In the genomic region with DNA sequence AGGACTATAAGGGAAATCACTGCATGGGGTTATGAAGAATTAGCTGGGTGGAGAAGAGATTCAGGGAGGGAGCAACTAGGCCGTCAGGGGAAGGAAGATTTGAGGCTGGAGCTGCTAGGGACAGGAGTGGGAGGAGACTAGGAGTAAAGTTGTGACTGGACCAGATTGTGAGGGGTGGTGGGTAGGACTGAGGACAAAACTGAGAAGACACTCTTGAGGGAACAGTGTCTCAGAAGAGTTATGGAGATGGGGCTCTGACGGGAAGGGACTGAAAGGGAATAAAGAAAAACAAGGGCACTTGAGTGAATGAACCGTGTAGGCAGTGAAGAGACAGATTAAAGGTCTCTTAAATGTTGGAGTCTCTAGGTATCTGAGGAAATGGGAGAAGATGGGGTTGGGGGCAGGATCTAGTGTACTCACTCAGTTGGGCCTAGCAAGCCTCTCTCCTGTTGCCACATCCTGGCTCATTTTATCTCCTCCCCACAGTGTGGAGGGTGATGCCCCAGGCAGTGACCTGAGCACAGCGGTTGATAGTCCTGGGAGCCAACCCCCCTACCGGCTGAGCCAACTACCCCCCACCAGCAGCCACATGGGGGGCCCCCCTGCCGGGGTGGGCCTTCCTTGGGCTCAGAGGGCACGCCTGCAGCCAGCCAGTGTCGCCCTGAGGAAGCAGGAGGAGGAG, we compare ENCODE assay signal across 14 mouse cellular contexts. TPM values are rescaled to one million over a fixed set of nuclear protein-coding genes. Genes with fewer than 3 reads are reported as not detected.
DNase-seq lines count a peak whose midpoint lies in the region; ATAC-seq and TF ChIP-seq lines count a peak whose summit lies in the region.
"Had no signal": no experiment of that assay in that cellular context is flagged by ENCODE, and none has a peak within 500 bp of the region (broad histone marks: within the 10 kb centered on the region; RNA-seq: fewer than 3 reads in every experiment).

No protein-coding gene starts in this region.

- H3K36me3 ChIP-seq in intestine, embryonic 15.5 days: no peaks in the 10 kb centered on the region
- no peaks in the 10 kb centered on the region for H3K36me3 ChIP-seq in intestine, postnatal 0 days (ENCODE audit: control insufficient read depth, insufficient read depth)
- no peaks in the 10 kb centered on the region for H3K36me3 ChIP-seq in midbrain, embryonic 11.5 days (ENCODE audit: control insufficient read depth, insufficient read depth, low read length)
- H3K36me3 ChIP-seq in midbrain, embryonic 16.5 days (ENCODE audit: control insufficient read depth, insufficient read depth, low read length): no peaks in the 10 kb centered on the region
- H3K36me3 ChIP-seq in embryonic facial prominence, embryonic 14.5 days (ENCODE audit: control insufficient read depth, insufficient read depth, low read length): no peaks in the 10 kb centered on the region

- H3K4me1 ChIP-seq in intestine, embryonic 15.5 days (replicated peaks): no peaks in the 10 kb centered on the region
- H3K4me1 ChIP-seq in intestine, postnatal 0 days (replicated peaks; ENCODE audit: control insufficient read depth, insufficient read depth, low read length): no peaks in the 10 kb centered on the region
- H3K4me1 ChIP-seq in midbrain, embryonic 11.5 days (ENCODE audit: control insufficient read depth, insufficient read depth, low read length): peaks cover 9% of the 10 kb centered on the region
- peaks cover 20% of the 10 kb centered on the region for H3K4me1 ChIP-seq in midbrain, embryonic 16.5 days (ENCODE audit: control insufficient read depth, insufficient read depth, low read length)
- no peaks in the 10 kb centered on the region for H3K4me1 ChIP-seq in embryonic facial prominence, embryonic 14.5 days (ENCODE audit: control insufficient read depth, insufficient read depth, low read length)

- H3K27ac ChIP-seq in intestine, embryonic 15.5 days: no peak overlapping the region
- no peak overlapping the region for H3K27ac ChIP-seq in intestine, postnatal 0 days (ENCODE audit: low read depth, low read length)
- no peak overlapping the region for H3K27ac ChIP-seq in midbrain, embryonic 11.5 days (ENCODE audit: low read depth, low read length)
- no peak overlapping the region for H3K27ac ChIP-seq in midbrain, embryonic 16.5 days (ENCODE audit: low read length)
- no peak overlapping the region for H3K27ac ChIP-seq in embryonic facial prominence, embryonic 14.5 days (replicated peaks; ENCODE audit: low read depth, low read length)
- H3K27ac ChIP-seq: macrophage had no signal

- no peaks in the 10 kb centered on the region for H3K9me3 ChIP-seq in intestine, embryonic 15.5 days
- no peaks in the 10 kb centered on the region for H3K9me3 ChIP-seq in intestine, postnatal 0 days (ENCODE audit: control insufficient read depth)
- no peaks in the 10 kb centered on the region for H3K9me3 ChIP-seq in midbrain, embryonic 11.5 days (ENCODE audit: control insufficient read depth, low read length)
- no peaks in the 10 kb centered on the region for H3K9me3 ChIP-seq in midbrain, embryonic 16.5 days (replicated peaks; ENCODE audit: control insufficient read depth, low read length, poor library complexity, severe bottlenecking)
- no peaks in the 10 kb centered on the region for H3K9me3 ChIP-seq in embryonic facial prominence, embryonic 14.5 days (ENCODE audit: control insufficient read depth, low read length)

- H3K4me2 ChIP-seq in intestine, embryonic 15.5 days (replicated peaks): no peak overlapping the region
- H3K4me2 ChIP-seq in intestine, postnatal 0 days (replicated peaks; ENCODE audit: low read depth): no peak overlapping the region
- no peak overlapping the region for H3K4me2 ChIP-seq in midbrain, embryonic 11.5 days
- no peak overlapping the region for H3K4me2 ChIP-seq in midbrain, embryonic 16.5 days (ENCODE audit: low read length)
- no peak overlapping the region for H3K4me2 ChIP-seq in embryonic facial prominence, embryonic 14.5 days (ENCODE audit: low read depth, low read length)
- H3K4me2 ChIP-seq: heart, embryonic 11.5 days; lung, embryonic 14.5 days had no signal

- no peak overlapping the region for H3K9ac ChIP-seq in intestine, embryonic 15.5 days
- no peak overlapping the region for H3K9ac ChIP-seq in intestine, postnatal 0 days (ENCODE audit: low read depth, low read length)
- H3K9ac ChIP-seq in midbrain, embryonic 11.5 days (ENCODE audit: low read length): no peak overlapping the region
- no peak overlapping the region for H3K9ac ChIP-seq in midbrain, embryonic 16.5 days (ENCODE audit: low read depth, low read length)
- no peak overlapping the region for H3K9ac ChIP-seq in embryonic facial prominence, embryonic 14.5 days (ENCODE audit: low read depth, low read length)
- H3K9ac ChIP-seq: lung, embryonic 14.5 days had no signal

- no peak overlapping the region for H3K4me3 ChIP-seq in intestine, embryonic 15.5 days (replicated peaks)
- no peak overlapping the region for H3K4me3 ChIP-seq in intestine, postnatal 0 days (ENCODE audit: low read depth, low read length)
- H3K4me3 ChIP-seq in midbrain, embryonic 11.5 days (ENCODE audit: low read depth, low read length): no peak overlapping the region
- no peak overlapping the region for H3K4me3 ChIP-seq in midbrain, embryonic 16.5 days (ENCODE audit: low read depth, low read length)
- H3K4me3 ChIP-seq in embryonic facial prominence, embryonic 14.5 days (ENCODE audit: low read depth, low read length): no peak overlapping the region

- no peak for TF ChIP-seq CTCF in intestine, postnatal 0 days (IDR thresholded peaks at IDR 0.05; ENCODE audit: low read depth)

- WGBS in intestine, embryonic 15.5 days: 46% methylated on average over 8 of the region's 8 CpGs
- 57% methylated on average over 8 of the region's 8 CpGs for WGBS in intestine, postnatal 0 days
- 31% methylated on average over 6 of the region's 8 CpGs for WGBS in midbrain, embryonic 11.5 days
- WGBS in midbrain, embryonic 16.5 days: 34% methylated on average over 8 of the region's 8 CpGs
- WGBS in embryonic facial prominence, embryonic 14.5 days: 42% methylated on average over 6 of the region's 8 CpGs

- H3K27me3 ChIP-seq in intestine, embryonic 15.5 days (replicated peaks): peaks cover 14% of the 10 kb centered on the region; the same call in 1 of the 2 replicates
- H3K27me3 ChIP-seq in intestine, postnatal 0 days (replicated peaks; ENCODE audit: control insufficient read depth, insufficient read depth, low read length): no peaks in the 10 kb centered on the region
- peaks cover 89% of the 10 kb centered on the region for H3K27me3 ChIP-seq in midbrain, embryonic 11.5 days (ENCODE audit: control insufficient read depth, insufficient read depth, low read length)
- peaks cover 21% of the 10 kb centered on the region for H3K27me3 ChIP-seq in midbrain, embryonic 16.5 days (ENCODE audit: control insufficient read depth, insufficient read depth, low read depth, low read length)
- H3K27me3 ChIP-seq in embryonic facial prominence, embryonic 14.5 days (replicated peaks; ENCODE audit: control insufficient read depth, insufficient read depth, low read length): peaks cover 63% of the 10 kb centered on the region

- 0 out of 2 replicates have a peak, but pooled peaks have one; percentile 8 for ATAC-seq in intestine, embryonic 15.5 days
- no peak for ATAC-seq in intestine, postnatal 0 days
- 0 out of 2 replicates have a peak, but pooled peaks have one; percentile 6 for ATAC-seq in midbrain, embryonic 11.5 days (ENCODE audit: low FRiP score)
- ATAC-seq in midbrain, embryonic 16.5 days: no peak
- peak; percentile 18; the same call in 1 of the 2 replicates for ATAC-seq in embryonic facial prominence, embryonic 14.5 days (ENCODE audit: low read depth)
- peak; percentile 69 for ATAC-seq in megakaryocyte progenitor cell, adult 5-6 weeks (replicated peaks; ENCODE audit: poor library complexity)

- no peak for DNase-seq in midbrain, embryonic 11.5 days (ENCODE audit: low spot score, missing footprints)
- no peak for DNase-seq in embryonic facial prominence, embryonic 14.5 days (ENCODE audit: low spot score)
- DNase-seq in ovary, adult 18-20 months (ENCODE audit: low spot score): no peak
- DNase-seq in cerebellum, adult 9-11 months: no peak
- DNase-seq: adrenal gland, postnatal 25 days; gastrocnemius, postnatal 14 days; lung, embryonic 14.5 days; thymus, postnatal 4 days had no signal

RNA-seq across cellular contexts. Expression of gene Kdm5c, which starts 30.3 kb away (rescaled TPM):
- polyA plus RNA-seq in intestine, embryonic 15.5 days (2015; fragmentation: Nextera tagmentation; extraction: Ambion mirVana): 33.2 and 37.1 TPM in 2 replicates
- polyA plus RNA-seq in intestine, postnatal 0 days (2015; fragmentation: Nextera tagmentation; extraction: Ambion mirVana): 16.2 and 19.7 TPM in 2 replicates
- polyA plus RNA-seq in midbrain, embryonic 11.5 days (2014; fragmentation: Nextera tagmentation; extraction: Ambion mirVana): 29.4 and 30.1 TPM in 2 replicates
- 33.4 and 36.6 TPM in 2 replicates for polyA plus RNA-seq in midbrain, embryonic 16.5 days (2015; fragmentation: Nextera tagmentation; extraction: Ambion mirVana)
- 24.9 and 25.5 TPM in 2 replicates for polyA plus RNA-seq in embryonic facial prominence, embryonic 14.5 days (2014; fragmentation: Nextera tagmentation; extraction: Ambion mirVana)
- total RNA-seq in megakaryocyte progenitor cell, adult 5-6 weeks (2015): 22.4 and 26.4 TPM in 2 replicates
- total RNA-seq in megakaryocyte progenitor cell, adult 5-6 weeks (2017): 38.4 and 41.0 TPM in 2 replicates

RNA-seq across cellular contexts. Expression of gene Iqsec2, which starts 58.5 kb away (rescaled TPM):
- 2.7 and 3.3 TPM in 2 replicates for polyA plus RNA-seq in intestine, embryonic 15.5 days (2015; fragmentation: Nextera tagmentation; extraction: Ambion mirVana)
- polyA plus RNA-seq in intestine, postnatal 0 days (2015; fragmentation: Nextera tagmentation; extraction: Ambion mirVana): 6.5 and 7.3 TPM in 2 replicates
- polyA plus RNA-seq in midbrain, embryonic 11.5 days (2014; fragmentation: Nextera tagmentation; extraction: Ambion mirVana): 1.1 and 1.8 TPM in 2 replicates
- 4.9 and 5.1 TPM in 2 replicates for polyA plus RNA-seq in midbrain, embryonic 16.5 days (2015; fragmentation: Nextera tagmentation; extraction: Ambion mirVana)
- 4.6 and 5.6 TPM in 2 replicates for polyA plus RNA-seq in embryonic facial prominence, embryonic 14.5 days (2014; fragmentation: Nextera tagmentation; extraction: Ambion mirVana)
- total RNA-seq in megakaryocyte progenitor cell, adult 5-6 weeks (2015): 2.4 and 5.8 TPM in 2 replicates
- total RNA-seq in megakaryocyte progenitor cell, adult 5-6 weeks (2017): 0.92 and 1.3 TPM in 2 replicates

Comparison
In these comparisons a context has a peak if more than half of its experiments do, and no peak if none do; other contexts are left out.
1. ATAC-seq: peak in intestine, embryonic 15.5 days (single experiment), midbrain, embryonic 11.5 days (single experiment), embryonic facial prominence, embryonic 14.5 days (single experiment) and megakaryocyte progenitor cell, adult 5-6 weeks (single experiment); none in intestine, postnatal 0 days (single experiment) and midbrain, embryonic 16.5 days (single experiment).